Mouse (Mus musculus): Measurements from ENCODE around the gene Ndufa13.

- TF ChIP-seq CTCF (IDR thresholded peaks at IDR 0.05; ENCODE audit: control insufficient read depth, insufficient read depth, insufficient replicate concordance, low read depth, low read length) (no peak), POLR2A (IDR thresholded peaks at IDR 0.05; ENCODE audit: control insufficient read depth, low read depth, low read length) (no peak)
Measured at GRCm38 (mm10) chr8:69899876-69900275, 2.5 kb downstream of the Ndufa13 start.
